Mouse (Mus musculus) brain, adult 2 months (tissue): ENCODE data around the gene Strap.

ENCODE experiments used
- DNase-seq: peaks from one replicate; pipeline ENCODE4 v3.0.0; 2011; ENCODE audit warnings: low read depth, low spot score

The Strap gene

GRCm38 (mm10) chr6:137774166-137774565, 39.3 kb downstream of the Strap start:
- no peak for DNase-seq

DNA sequence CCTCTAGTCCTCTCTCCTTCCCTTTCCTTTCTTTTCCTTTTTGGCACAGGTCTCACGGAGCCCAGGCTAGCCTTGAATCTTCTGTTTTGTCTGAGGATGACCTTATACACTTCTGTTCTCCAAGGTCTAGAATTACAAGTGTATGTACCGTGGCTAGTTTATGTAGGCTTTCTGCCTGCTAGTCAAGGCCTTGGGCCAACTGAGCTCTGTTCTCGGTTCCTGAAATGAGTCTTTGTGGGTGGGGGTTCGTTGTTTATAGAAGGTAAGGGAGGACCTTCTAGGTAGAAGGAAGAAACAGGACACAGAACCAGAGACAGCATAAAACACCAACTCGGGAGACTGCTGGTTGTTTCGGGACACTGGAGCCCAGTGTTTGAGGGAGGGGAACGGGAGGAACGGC, 40.3 kb downstream of the Strap start:
- DNase-seq = no peak

DNA sequence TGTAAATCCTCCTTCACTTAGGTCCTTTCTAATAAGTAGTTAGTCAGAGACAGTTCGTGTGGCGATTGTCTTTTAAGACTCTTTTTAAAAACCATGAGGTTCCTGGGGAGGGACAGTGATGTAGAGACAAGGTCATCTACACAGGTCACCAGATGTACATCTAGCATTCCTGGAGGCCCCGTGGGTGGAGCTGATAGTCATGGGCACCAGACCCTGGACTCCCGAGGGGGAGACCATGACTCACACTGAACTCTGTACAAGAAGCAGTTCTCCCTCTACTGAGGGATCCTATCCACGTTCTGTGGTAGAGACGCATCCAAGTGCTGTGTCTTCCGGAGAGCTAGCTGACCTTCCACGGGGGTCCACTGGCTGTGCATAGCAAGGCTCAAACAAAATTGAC, 42.1 kb downstream of the Strap start:
- no peak for DNase-seq

DNA sequence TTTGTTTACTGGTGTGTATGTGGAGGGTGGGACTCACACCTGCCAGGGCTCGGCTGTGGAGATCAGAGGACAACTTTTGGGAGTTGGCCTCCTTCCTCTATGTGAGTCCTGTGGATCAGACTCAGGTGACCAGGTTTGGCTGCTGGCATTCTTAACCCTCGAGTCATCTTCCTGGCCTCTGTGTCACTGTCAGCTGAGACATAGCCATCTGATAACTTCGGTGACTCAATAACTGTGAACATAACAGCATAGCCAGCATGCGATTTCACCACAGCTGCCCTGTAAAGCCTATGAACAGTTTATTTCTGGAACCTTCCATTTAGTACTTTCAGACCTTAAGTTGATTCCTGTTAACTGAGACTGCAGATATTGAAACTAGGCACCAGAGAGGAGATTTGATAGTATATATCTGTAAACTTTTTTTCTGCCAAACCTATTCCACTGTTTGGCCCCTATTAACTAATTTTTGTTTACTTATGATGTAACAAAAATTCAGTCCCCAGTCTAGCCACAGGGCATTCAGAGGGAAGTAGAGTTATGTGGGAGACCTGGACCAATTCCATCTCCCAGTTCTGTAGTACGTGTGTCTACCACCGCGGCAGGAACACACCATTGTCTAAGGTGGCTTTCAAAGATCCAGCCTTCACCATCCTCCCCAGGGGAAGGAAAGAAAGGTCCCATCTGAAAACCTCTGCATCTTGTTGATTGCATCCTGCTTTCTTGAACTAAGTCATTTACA, 49.2 kb downstream of the Strap start:
- DNase-seq = no peak

DNA sequence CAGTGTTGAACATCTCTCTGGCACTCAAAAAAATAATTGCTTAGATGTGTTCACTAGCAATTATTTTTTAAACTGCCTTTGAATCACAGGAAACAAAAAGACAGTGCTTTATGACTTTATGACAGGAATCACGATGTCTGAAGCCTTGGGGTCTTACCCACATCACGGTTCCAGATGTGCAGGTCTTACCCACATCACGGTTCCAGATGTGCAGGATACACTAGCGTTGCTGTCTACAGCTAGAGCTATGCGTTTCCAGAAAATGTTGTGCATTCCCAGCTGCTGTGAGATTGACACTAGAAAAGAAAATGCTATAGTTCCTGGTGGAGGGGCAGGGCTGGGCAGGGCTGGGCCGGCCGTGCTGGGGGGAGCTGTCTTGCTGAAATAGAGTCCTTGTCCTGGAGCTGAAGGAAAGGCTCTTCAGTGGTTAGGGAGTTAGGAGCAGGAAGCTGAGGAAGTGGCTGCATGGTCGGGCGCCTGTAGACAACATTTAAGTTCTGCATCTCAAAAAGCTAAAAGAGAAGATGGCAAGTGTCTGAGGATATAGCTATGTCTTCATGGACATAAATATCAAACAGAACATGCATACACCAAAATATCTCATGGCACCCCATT, 54.2 kb downstream of the Strap start:
- DNase-seq = no peak

GRCm38 (mm10) chr6:137789658-137790057, 54.8 kb downstream of the Strap start:
- no peak for DNase-seq

- DNase-seq = no peak
Measured at GRCm38 (mm10) chr6:137795494-137795893, 60.6 kb downstream of the Strap start.

DNA sequence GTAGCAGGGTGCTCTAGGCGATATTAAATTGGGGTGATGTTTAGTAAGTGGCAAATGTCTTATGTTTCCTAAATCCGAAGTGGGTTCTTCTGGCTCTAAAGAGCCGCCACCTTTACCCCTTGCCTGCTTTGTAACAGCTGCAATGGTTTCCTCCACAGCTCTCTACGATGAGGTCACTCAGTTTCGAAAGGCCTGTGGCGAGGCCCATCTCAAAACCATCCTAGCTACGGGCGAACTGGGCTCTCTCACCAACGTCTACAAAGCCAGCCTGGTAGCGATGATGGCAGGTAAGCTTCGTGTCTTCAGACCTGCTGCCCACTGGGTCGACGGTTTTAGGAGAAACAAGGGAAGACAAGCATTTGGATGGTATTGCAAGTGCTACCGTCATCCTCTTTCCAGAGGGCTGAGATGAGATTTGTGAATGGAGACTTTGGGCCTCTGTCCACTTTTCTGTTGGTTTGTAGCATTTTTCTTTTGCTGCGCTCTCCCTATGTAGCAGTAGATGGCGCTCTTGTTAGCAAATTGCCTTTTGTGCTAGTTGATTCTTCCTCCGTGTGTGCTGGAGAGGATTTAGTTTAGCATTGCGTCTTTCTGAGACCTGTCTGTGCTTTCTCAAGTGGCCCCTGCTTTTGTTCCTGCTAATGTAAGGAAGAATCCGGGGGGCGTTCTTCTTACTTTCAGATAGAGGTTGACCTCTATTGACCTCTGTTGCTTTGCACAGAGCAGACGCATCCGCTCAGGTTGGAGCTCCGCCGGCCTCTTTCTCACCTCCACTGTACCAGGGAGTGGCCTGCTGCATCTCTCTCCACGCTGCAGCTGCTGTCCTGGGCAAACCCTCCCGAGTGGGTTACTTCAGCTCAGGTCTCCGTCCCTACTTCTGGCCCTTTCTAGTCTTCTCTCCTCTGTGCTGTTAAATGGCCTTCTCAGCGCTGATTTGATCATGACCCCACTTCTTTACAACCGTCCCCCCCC, 62.0 kb downstream of the Strap start:
- peak; percentile 66 for DNase-seq

DNA sequence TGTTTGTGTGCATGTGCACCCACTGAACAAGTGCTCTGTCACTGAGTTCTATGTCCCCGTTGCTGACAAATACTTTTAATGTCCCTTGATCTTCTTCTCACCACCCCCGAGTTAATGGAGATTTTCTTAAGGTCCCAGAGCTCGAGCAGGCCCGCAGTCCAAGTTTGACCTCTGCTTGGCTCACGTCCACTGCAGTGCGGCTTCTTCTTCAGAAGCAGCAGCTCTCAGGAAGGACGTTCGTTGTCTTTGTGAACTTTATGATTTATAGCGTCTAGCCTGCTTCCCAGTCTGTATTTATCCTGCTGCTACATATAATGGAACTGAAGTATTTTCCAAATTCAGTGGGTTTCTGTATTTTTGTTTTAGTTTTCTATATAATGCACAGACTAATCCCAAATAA, 64.4 kb downstream of the Strap start:
- DNase-seq = no peak
